Mouse (Mus musculus) gonadal fat pad, adult 2 months (tissue): ENCODE data around the gene Cops2. TPM values are rescaled to one million over a fixed set of nuclear protein-coding genes. Genes with fewer than 3 reads are reported as not detected.

Source experiments
- DNase-seq: peaks from one replicate; pipeline ENCODE4 v3.0.0-alpha.2; 2012; ENCODE audit warnings: low read depth
- polyA plus RNA-seq: library from polyadenylated mRNA; depleted of rRNA; stranded (reverse); fragments of >200 nt; gene quantifications from 2 replicates; pipeline ENCODE4 v1.2.3, GENCODE M21; 2012

The Cops2 gene
- polyA plus RNA-seq, 1 experiment: 14.8 TPM

DNA sequence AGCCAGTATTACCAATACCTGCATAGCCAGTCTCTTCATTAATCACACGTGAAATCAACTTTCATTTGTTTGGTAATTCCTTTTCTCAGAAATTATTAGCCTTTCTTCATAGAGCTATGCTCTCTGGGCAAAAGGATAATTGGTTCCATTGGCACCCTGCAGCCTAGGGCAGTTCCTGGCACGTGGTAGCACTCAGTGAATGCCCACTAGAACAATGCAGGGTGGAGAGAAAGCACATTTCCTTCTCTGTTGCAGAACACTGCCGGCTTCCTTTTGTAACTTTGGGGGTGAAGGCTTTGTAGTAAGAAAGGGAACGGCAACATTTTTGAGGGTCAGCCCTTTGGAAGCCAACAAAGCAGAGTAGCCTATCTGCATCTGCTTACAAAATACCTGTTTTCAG lies 32.7 kb downstream of the Cops2 start:
- DNase-seq: no peak

DNA sequence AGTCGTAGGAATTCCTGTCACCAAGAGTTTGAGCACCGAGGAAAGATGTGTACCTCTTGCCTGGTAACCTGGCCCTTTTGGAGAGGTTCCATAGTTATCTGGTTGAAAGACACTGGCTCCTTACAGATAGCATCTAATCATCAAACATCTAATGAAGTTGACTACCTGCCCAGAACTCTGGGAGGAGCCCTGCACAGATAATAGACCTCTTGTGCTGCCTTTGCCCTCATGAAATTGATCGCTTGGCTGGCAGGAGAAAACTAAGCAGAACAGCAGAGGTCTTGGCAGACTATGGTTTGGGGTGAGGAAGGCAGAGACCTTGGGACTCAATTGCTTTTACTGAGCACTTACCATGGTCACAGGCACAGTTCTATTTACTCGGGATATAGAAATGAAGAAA lies 38.5 kb downstream of the Cops2 start:
- DNase-seq: peak; percentile 93

DNA sequence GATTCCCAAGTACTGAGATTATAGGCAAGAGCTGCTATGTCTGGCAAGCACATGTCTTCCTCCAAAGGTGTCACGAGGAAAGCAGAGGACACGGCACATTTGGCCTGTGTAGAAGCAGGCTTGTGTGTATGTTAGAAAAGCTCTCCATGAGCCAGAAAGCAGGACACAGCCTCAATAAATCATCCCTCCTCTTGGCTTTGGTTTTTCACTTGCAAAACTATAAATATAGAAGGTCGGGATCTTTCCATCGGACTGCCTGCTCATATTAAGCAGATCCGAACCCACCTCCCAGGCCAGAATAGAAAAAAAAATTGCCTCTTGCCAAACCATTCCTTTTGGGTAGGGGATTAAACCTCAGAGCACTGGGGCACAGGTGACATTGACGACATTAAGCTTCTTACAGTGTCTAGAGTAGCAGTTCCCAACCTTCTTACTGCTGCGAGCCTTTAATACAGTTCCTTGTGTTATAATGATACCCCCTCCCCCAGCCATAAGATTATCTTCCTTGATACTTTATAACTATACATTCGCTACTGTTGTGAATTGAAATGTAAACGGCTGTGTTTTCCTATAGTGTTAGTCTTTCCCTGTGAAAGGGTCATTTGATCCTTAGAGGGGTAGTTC lies 44.9 kb downstream of the Cops2 start:
- peak; percentile 96 for DNase-seq

DNA sequence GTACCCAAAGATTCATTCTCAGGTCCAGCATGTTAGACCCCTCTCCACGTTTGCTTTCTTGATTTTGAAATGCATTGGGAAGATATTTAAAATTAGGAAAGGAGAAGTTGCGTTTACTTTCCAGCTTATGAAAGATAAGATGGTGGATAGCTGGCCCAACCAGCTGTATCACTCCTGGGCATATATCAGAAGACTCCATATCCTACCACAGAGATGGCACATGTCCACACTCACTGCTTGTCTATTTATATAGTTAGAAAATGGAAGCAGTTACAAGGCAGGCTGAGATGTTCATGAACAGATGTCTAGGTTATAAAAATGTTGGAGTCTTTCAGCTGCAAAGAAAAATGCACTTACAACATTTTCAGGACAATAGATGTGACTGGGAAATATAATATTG lies 47.6 kb downstream of the Cops2 start:
- no peak for DNase-seq

- no peak for DNase-seq
These were observed 49.4 kb downstream of the Cops2 start for GRCm38 (mm10) chr2:125809551-125809950.

GRCm38 (mm10) chr2:125805826-125806225 lies 53.1 kb downstream of the Cops2 start:
- DNase-seq: no peak

DNA sequence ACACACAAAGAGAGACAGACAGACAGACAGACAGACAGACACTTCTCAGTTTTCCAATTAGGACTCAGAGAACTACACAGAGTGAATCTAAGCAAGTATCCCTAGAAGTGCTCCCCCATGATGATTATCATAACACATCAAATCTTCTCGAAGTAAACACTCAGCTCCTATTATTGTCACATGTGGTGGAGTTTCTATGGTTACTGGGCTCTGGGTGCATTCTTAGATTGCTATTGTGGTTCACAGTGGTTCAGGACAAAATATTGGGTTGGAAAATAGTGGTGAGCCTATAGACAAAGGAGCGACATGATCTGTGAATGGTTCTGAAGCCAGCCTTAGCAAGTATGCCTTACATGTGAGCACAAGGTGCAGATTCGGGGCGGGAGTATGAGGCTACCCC lies 57.0 kb downstream of the Cops2 start:
- DNase-seq: no peak

DNA sequence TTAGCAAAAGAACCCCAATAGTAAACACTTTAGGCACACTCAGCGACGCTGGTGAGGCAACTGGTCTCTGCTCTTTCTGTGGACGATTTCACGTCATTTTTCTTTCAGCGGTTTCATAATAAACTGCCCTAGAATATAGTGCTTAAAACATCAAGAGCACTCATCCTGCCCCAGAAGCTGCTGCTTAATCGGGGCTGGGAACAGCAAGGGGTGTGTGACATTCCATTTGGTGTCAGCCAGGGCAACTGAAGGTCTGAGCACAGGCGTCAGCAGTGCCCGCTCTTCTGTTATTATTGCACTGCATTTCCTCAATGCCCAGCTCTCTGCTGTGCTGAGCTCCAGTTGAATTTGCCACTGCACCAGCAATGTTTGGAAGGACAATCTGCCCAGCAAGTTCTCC lies 57.9 kb downstream of the Cops2 start:
- no peak for DNase-seq

- no peak for DNase-seq
These were observed 58.5 kb downstream of the Cops2 start for GRCm38 (mm10) chr2:125800428-125800827.

DNA sequence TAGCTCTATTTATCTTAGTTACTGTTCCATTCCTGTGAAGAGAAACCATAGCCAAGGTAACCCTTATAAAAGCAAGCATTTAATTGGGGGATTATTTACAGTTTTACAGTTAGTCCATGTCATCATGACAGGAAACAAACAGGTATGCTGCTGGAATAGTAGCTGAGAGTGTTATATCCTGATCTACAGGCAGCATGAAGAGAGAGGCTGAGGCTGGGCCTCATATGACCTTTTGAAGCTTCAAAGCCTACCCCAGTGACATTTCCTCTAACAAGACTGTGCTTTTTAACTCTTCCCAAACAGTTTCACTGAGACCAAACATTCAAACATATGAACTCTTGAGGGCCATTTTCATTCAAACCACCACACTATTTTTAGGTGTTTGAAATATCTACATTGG lies 61.1 kb downstream of the Cops2 start:
- no peak for DNase-seq

DNA sequence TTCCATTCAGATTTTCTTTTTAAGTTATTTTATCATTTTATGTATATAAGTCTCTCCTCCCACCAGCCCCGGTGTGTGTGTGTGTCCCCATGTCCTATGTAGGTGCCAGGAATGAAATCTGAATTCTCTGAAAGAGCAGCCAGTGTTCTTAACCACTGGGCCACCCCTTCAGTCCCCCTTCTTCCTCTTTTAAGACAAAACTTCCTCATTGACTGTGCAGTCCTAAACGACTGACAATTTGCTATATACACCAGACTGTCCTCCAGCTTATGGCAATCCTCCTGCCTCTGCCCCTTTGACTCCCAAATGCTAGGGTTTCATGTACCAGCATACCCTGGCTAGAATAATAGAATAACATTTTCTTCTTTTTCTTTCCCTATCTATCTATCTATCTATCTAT lies 63.8 kb downstream of the Cops2 start:
- no peak for DNase-seq

- DNase-seq: no peak
These were observed 64.8 kb downstream of the Cops2 start for GRCm38 (mm10) chr2:125794166-125794565.

DNA sequence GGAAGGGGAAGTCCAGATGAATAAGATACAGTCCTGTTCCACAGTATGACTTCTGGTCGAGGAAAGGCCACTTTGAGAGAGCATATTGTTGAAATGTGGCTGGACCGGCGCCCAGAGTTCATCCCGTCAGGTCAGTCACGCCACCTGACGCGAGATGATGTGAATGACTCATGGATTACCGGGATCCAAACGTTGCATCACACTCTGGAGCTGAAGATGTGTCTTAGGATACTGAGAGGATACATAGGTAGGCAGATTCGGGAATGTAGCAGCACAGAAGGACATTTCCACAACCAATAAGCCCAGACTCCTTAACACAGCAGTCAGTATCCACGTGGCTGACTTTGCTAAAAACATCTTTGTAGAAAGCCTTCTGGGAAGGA lies 66.1 kb downstream of the Cops2 start:
- DNase-seq: peak; percentile 90

DNA sequence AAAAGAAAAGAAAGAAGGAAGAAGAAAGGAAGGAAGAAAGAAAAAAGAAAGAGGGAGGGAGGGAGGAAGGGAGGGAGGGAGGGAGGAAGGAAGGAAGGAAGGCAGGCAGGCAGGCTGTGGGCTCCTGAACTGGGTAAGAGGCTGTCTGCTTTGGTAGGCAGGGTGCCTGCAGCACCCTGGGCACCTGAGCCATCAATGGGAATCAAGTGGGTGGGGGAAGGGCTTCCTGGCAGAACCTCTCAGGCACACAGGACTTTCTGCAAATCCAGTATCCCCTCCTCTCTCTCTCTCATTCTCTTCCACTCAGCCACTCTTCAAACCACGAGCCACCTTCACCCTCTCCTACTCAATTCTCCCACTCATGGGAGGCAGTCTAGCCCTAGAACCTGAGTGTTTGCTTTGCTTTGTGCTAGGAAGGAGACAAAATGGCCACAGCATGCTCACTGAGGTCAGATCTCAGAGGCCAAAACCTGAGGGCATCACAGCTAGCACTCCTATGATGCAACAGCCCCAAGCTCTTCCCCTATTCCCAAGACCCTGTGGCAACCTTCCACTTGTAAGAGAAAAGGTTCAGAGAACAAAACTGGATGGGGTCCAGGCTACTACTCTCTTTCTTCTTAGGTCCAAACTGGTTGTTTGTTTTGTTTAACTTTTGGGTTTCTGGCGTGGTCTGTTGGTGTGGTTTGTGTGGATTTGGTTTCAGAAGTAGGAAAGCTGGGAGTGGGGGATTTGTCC lies 66.6 kb downstream of the Cops2 start:
- DNase-seq: peak; percentile 79

GRCm38 (mm10) chr2:125791485-125791885 lies 67.5 kb downstream of the Cops2 start:
- DNase-seq: no peak

DNA sequence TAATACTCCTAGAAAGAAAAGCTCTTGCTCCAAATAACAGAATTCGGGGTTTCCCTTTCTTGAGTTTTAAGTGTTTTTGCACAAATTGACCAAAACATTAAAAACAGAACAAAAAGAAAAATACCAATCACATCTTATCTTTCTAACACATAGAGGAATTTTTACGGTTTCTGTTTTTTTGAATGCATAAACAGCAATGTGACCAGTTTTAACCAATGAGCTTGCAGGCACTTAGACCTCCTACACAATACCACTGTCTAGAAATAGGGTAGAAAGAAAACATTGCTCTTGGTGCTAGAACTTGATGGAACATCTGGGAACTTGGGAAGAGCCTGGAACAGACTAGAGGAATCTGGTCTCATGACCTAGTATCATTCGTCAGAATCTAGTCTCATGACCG lies 68.7 kb downstream of the Cops2 start:
- DNase-seq: no peak

GRCm38 (mm10) chr2:125789265-125789664 lies 69.7 kb downstream of the Cops2 start:
- no peak for DNase-seq

GRCm38 (mm10) chr2:125788785-125789184 lies 70.2 kb downstream of the Cops2 start:
- DNase-seq: no peak

- DNase-seq: no peak
These were observed 70.6 kb downstream of the Cops2 start for GRCm38 (mm10) chr2:125788351-125788750.

- no peak for DNase-seq
These were observed 73.9 kb downstream of the Cops2 start for GRCm38 (mm10) chr2:125785021-125785420.

DNA sequence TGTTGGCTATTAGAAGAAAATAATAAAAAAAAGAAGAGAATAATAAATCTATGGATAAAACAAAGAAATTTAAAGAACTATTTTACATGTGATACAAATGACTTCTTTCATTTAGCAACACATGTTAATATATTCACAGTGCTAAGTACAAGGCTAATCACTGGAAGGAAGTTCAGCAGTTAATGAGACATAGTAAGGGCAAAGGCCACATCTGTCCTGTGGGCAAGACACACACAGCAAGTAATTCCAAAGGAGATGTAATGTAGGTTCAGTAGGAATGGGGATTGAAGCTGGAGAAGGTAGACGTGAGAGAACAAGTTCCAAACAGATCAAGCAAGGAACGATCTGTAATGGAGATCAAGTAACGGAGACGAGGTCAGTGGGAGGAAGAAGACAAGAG lies 74.5 kb downstream of the Cops2 start:
- no peak for DNase-seq

DNA sequence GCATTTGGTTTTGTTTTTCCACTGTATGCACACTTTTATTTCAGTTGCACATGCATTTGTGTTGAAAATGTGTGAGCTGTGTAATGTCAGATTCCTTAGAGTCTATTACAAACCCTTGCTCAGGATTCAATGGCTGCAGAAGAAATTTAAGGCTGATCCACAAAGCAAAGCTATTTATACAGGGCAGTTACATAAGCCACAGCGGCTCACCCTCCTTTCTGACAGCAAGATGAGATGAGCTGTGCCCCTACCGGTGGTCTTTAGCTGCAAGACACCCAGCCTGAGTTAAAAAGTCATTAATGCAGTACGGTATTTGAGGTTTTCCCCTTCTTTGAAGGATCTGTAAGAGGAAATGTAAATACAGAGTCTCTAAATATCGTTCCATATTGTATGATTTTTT lies 75.1 kb downstream of the Cops2 start:
- no peak for DNase-seq

- no peak for DNase-seq
These were observed 76.2 kb downstream of the Cops2 start, which contains the start of gene Secisbp2l for GRCm38 (mm10) chr2:125782719-125783109. Secisbp2l (minus strand) TSS chr2:125782870.
